Mouse (Mus musculus): Measurements from ENCODE around the gene Slc25a39. TPM values are rescaled to one million over a fixed set of nuclear protein-coding genes. Genes with fewer than 3 reads are reported as not detected.
"Not testable (repeated sequence)": the region's sequence is repeated elsewhere in the genome, so short reads cannot be mapped to it uniquely, and the experiment has no call there.

Gene Slc25a39
- polyA plus RNA-seq, 1 experiment from 2014 or later: 266 TPM

GRCm38 (mm10) chr11:102389436-102389835 is 18.3 kb downstream of the Slc25a39 start:
- WGBS: 89% methylated on average over 4 of the region's 5 CpGs

GRCm38 (mm10) chr11:102386121-102386520 is 21.6 kb downstream of the Slc25a39 start:
- no peaks in the 10 kb centered on the region for H3K9me3 ChIP-seq (ENCODE audit: control insufficient read depth, low read length)

More at GRCm38 (mm10) chr11:102389436-102389835, 18.3 kb downstream of the Slc25a39 start:
- not testable (repeated sequence) for H3K36me3 ChIP-seq (ENCODE audit: control insufficient read depth, insufficient read depth, low read length); H3K9me3 ChIP-seq (ENCODE audit: control insufficient read depth, low read length); H3K9ac ChIP-seq (ENCODE audit: low read length); ATAC-seq (ENCODE audit: insufficient number of reproducible peaks, insufficient read depth, low FRiP score, low read depth); H3K4me2 ChIP-seq (ENCODE audit: low read length); H3K27ac ChIP-seq (replicated peaks in 1 of 2; ENCODE audit: control insufficient read depth in 1 of 2, insufficient read depth in 1 of 2, low read depth in 2 of 2, low read length in 2 of 2); H3K27me3 ChIP-seq (ENCODE audit: control insufficient read depth, insufficient read depth, low read length); H3K4me3 ChIP-seq (ENCODE audit: control insufficient read depth in 1 of 2, insufficient read depth in 1 of 2, low read depth in 1 of 2, low read length in 2 of 2)
- peaks cover 9 to 16% of the 10 kb centered on the region in 2 experiments for H3K4me1 ChIP-seq (ENCODE audit: control insufficient read depth in 2 of 2, insufficient read depth in 2 of 2, low read length in 2 of 2)

GRCm38 (mm10) chr11:102385075-102385474 is 22.7 kb downstream of the Slc25a39 start:
- no peaks in the 10 kb centered on the region for H3K36me3 ChIP-seq (ENCODE audit: control insufficient read depth, insufficient read depth, low read length)
- WGBS: 39% methylated on average over 4 of the region's 4 CpGs
- no peaks in the 10 kb centered on the region for H3K9me3 ChIP-seq (ENCODE audit: control insufficient read depth, low read length)
- H3K9ac ChIP-seq (ENCODE audit: low read length): no peak overlapping the region
- no peaks in the 10 kb centered on the region for H3K27me3 ChIP-seq (ENCODE audit: control insufficient read depth, insufficient read depth, low read length)
- no peaks in the 10 kb centered on the region for H3K4me1 ChIP-seq (ENCODE audit: control insufficient read depth in 2 of 2, insufficient read depth in 2 of 2, low read length in 2 of 2)
- ATAC-seq (ENCODE audit: insufficient number of reproducible peaks, insufficient read depth, low FRiP score, low read depth): no peak
- no peak overlapping the region for H3K4me2 ChIP-seq (ENCODE audit: low read length)
- no peak overlapping the region for H3K27ac ChIP-seq (replicated peaks in 1 of 2; ENCODE audit: control insufficient read depth in 1 of 2, insufficient read depth in 1 of 2, low read depth in 2 of 2, low read length in 2 of 2)
- H3K4me3 ChIP-seq (ENCODE audit: control insufficient read depth in 1 of 2, insufficient read depth in 1 of 2, low read depth in 1 of 2, low read length in 2 of 2): no peak overlapping the region

More at GRCm38 (mm10) chr11:102386121-102386520, 21.6 kb downstream of the Slc25a39 start:
- Histone ChIP-seq H3K4me2 (ENCODE audit: low read length) (no peak overlapping the region), H3K36me3 (ENCODE audit: control insufficient read depth, insufficient read depth, low read length) (no peaks in the 10 kb centered on the region), H3K27ac (replicated peaks in 1 of 2; ENCODE audit: control insufficient read depth in 1 of 2, insufficient read depth in 1 of 2, low read depth in 2 of 2, low read length in 2 of 2) (no peak overlapping the region), H3K4me3 (ENCODE audit: control insufficient read depth in 1 of 2, insufficient read depth in 1 of 2, low read depth in 1 of 2, low read length in 2 of 2) (no peak overlapping the region), H3K9ac (ENCODE audit: low read length) (no peak overlapping the region), H3K27me3 (ENCODE audit: control insufficient read depth, insufficient read depth, low read length) (no peaks in the 10 kb centered on the region), H3K4me1 (ENCODE audit: control insufficient read depth in 2 of 2, insufficient read depth in 2 of 2, low read length in 2 of 2) (no peaks in the 10 kb centered on the region)
- no peak for ATAC-seq (ENCODE audit: insufficient number of reproducible peaks, insufficient read depth, low FRiP score, low read depth)
- WGBS: 63% methylated on average over 5 of the region's 5 CpGs

GRCm38 (mm10) chr11:102384418-102384817 is 23.3 kb downstream of the Slc25a39 start:
- Histone ChIP-seq H3K27ac (replicated peaks in 1 of 2; ENCODE audit: control insufficient read depth in 1 of 2, insufficient read depth in 1 of 2, low read depth in 2 of 2, low read length in 2 of 2) (no peak overlapping the region), H3K27me3 (ENCODE audit: control insufficient read depth, insufficient read depth, low read length) (no peaks in the 10 kb centered on the region), H3K36me3 (ENCODE audit: control insufficient read depth, insufficient read depth, low read length) (no peaks in the 10 kb centered on the region), H3K9ac (ENCODE audit: low read length) (no peak overlapping the region), H3K4me3 (ENCODE audit: control insufficient read depth in 1 of 2, insufficient read depth in 1 of 2, low read depth in 1 of 2, low read length in 2 of 2) (no peak overlapping the region), H3K4me2 (ENCODE audit: low read length) (no peak overlapping the region), H3K9me3 (ENCODE audit: control insufficient read depth, low read length) (no peaks in the 10 kb centered on the region), H3K4me1 (ENCODE audit: control insufficient read depth in 2 of 2, insufficient read depth in 2 of 2, low read length in 2 of 2) (no peaks in the 10 kb centered on the region)
- 69% methylated on average over 2 of the region's 2 CpGs for WGBS
- no peak for ATAC-seq (ENCODE audit: insufficient number of reproducible peaks, insufficient read depth, low FRiP score, low read depth)

- H3K27me3 ChIP-seq (ENCODE audit: control insufficient read depth, insufficient read depth, low read length): no peaks in the 10 kb centered on the region
- H3K4me3 ChIP-seq (ENCODE audit: control insufficient read depth in 1 of 2, insufficient read depth in 1 of 2, low read depth in 1 of 2, low read length in 2 of 2): no peak overlapping the region
- no peak overlapping the region for H3K9ac ChIP-seq (ENCODE audit: low read length)
- WGBS: 55% methylated on average over 1 of the region's 1 CpGs
- no peaks in the 10 kb centered on the region for H3K9me3 ChIP-seq (ENCODE audit: control insufficient read depth, low read length)
- H3K4me1 ChIP-seq (ENCODE audit: control insufficient read depth in 2 of 2, insufficient read depth in 2 of 2, low read length in 2 of 2): no peaks in the 10 kb centered on the region
- H3K4me2 ChIP-seq (ENCODE audit: low read length): no peak overlapping the region
- no peaks in the 10 kb centered on the region for H3K36me3 ChIP-seq (ENCODE audit: control insufficient read depth, insufficient read depth, low read length)
- ATAC-seq (ENCODE audit: insufficient number of reproducible peaks, insufficient read depth, low FRiP score, low read depth): no peak
- H3K27ac ChIP-seq (replicated peaks in 1 of 2; ENCODE audit: control insufficient read depth in 1 of 2, insufficient read depth in 1 of 2, low read depth in 2 of 2, low read length in 2 of 2): no peak overlapping the region
Measured at GRCm38 (mm10) chr11:102383365-102384136, 24.2 kb downstream of the Slc25a39 start.

- H3K4me3 ChIP-seq (ENCODE audit: control insufficient read depth in 1 of 2, insufficient read depth in 1 of 2, low read depth in 1 of 2, low read length in 2 of 2): no peak overlapping the region
- no peak overlapping the region for H3K4me2 ChIP-seq (ENCODE audit: low read length)
- no peak overlapping the region for H3K27ac ChIP-seq (replicated peaks in 1 of 2; ENCODE audit: control insufficient read depth in 1 of 2, insufficient read depth in 1 of 2, low read depth in 2 of 2, low read length in 2 of 2)
- no peaks in the 10 kb centered on the region for H3K4me1 ChIP-seq (ENCODE audit: control insufficient read depth in 2 of 2, insufficient read depth in 2 of 2, low read length in 2 of 2)
- H3K9ac ChIP-seq (ENCODE audit: low read length): no peak overlapping the region
- no peaks in the 10 kb centered on the region for H3K36me3 ChIP-seq (ENCODE audit: control insufficient read depth, insufficient read depth, low read length)
- WGBS: 82% methylated on average over 3 of the region's 3 CpGs
- no peak for ATAC-seq (ENCODE audit: insufficient number of reproducible peaks, insufficient read depth, low FRiP score, low read depth)
- H3K27me3 ChIP-seq (ENCODE audit: control insufficient read depth, insufficient read depth, low read length): no peaks in the 10 kb centered on the region
- H3K9me3 ChIP-seq (ENCODE audit: control insufficient read depth, low read length): no peaks in the 10 kb centered on the region
Measured at GRCm38 (mm10) chr11:102382794-102383193, 25.0 kb downstream of the Slc25a39 start.

- Histone ChIP-seq H3K4me1 (ENCODE audit: control insufficient read depth in 2 of 2, insufficient read depth in 2 of 2, low read length in 2 of 2) (peaks cover 0 to 3% of the 10 kb centered on the region in 2 experiments; a peak in 1 of 4 replicates), H3K4me2 (ENCODE audit: low read length) (no peak overlapping the region), H3K36me3 (ENCODE audit: control insufficient read depth, insufficient read depth, low read length) (no peaks in the 10 kb centered on the region), H3K9ac (ENCODE audit: low read length) (no peak overlapping the region), H3K27me3 (ENCODE audit: control insufficient read depth, insufficient read depth, low read length) (no peaks in the 10 kb centered on the region), H3K9me3 (ENCODE audit: control insufficient read depth, low read length) (no peaks in the 10 kb centered on the region), H3K4me3 (ENCODE audit: control insufficient read depth in 1 of 2, insufficient read depth in 1 of 2, low read depth in 1 of 2, low read length in 2 of 2) (no peak overlapping the region), H3K27ac (replicated peaks in 1 of 2; ENCODE audit: control insufficient read depth in 1 of 2, insufficient read depth in 1 of 2, low read depth in 2 of 2, low read length in 2 of 2) (no peak overlapping the region)
- 46% methylated on average over 4 of the region's 4 CpGs for WGBS
- ATAC-seq (ENCODE audit: insufficient number of reproducible peaks, insufficient read depth, low FRiP score, low read depth): no peak
Measured at GRCm38 (mm10) chr11:102381341-102382100, 26.2 kb downstream of the Slc25a39 start.
